Mouse (Mus musculus) lung, adult 2 months (tissue): ENCODE measurements around the gene Tmem211. TPM values are rescaled to one million over a fixed set of nuclear protein-coding genes. Genes with fewer than 3 reads are reported as not detected.

Experiments
- DNase-seq: peaks from one replicate; pipeline ENCODE4 v3.0.0; 2022
- H3K4me1 ChIP-seq: fragments of 200-500 bp; 2 replicates; pipeline ENCODE4 v1.6.1; 2011; ENCODE audit warnings: low read length; ENCODE audit not compliant: control insufficient read depth, insufficient read depth
- H3K4me3 ChIP-seq: fragments of 200-500 bp; replicated peaks from 2 replicates; pipeline ENCODE3; 2011; ENCODE audit warnings: low read depth, mild to moderate bottlenecking, control low read depth, low read length; ENCODE audit errors: extremely low read depth
- CTCF ChIP-seq: fragments of 200-500 bp; IDR thresholded peaks from 2 replicates; pipeline ENCODE4 v1.5.1; 2011; ENCODE audit warnings: mild to moderate bottlenecking, low read length, control low read depth; ENCODE audit not compliant: insufficient read depth
- POLR2A ChIP-seq: fragments of 200-500 bp; IDR thresholded peaks from 2 replicates; pipeline ENCODE4 v1.6.1; 2011; ENCODE audit warnings: low read depth, mild to moderate bottlenecking, control low read depth, low read length, borderline replicate concordance; ENCODE audit errors: extremely low read depth
- WGBS: fragments of 180-500 bp; shearing (Covaris S2); methylation state at CpG from one replicate; pipeline ENCODE4 v1.1.7; 2018; 5-methylcytosine and 5-hydroxymethylcytosine counted together
- polyA plus RNA-seq: library from polyadenylated mRNA; depleted of rRNA; stranded (reverse); fragments of >200 nt; gene quantifications from 2 replicates; pipeline ENCODE4 v1.2.3, GENCODE M21; 2012

Tmem211 gene
- polyA plus RNA-seq, 1 experiment, result 0.08 TPM

GRCm38 (mm10) chr5:113195907-113196306, 30.8 kb upstream of the Tmem211 start:
- Histone ChIP-seq H3K4me1 (peaks cover 11% of the 10 kb centered on the region), H3K4me3 (no peak overlapping the region)
- TF ChIP-seq POLR2A (no peak), CTCF (no peak)
- DNase-seq, result no peak
- WGBS, result 95% methylated on average over 6 of the region's 6 CpGs

GRCm38 (mm10) chr5:113196916-113197794, 29.6 kb upstream of the Tmem211 start:
- Histone ChIP-seq H3K4me1 (peaks cover 11% of the 10 kb centered on the region), H3K4me3 (no peak overlapping the region)
- DNase-seq, result no peak
- WGBS, result 42% methylated on average over 9 of the region's 9 CpGs
- TF ChIP-seq CTCF (no peak), POLR2A (no peak)

GRCm38 (mm10) chr5:113199126-113199771, 27.5 kb upstream of the Tmem211 start:
- DNase-seq, result no peak
- Histone ChIP-seq H3K4me1 (peaks cover 11% of the 10 kb centered on the region), H3K4me3 (no peak overlapping the region)
- WGBS, result 38% methylated on average over 8 of the region's 8 CpGs
- TF ChIP-seq CTCF, result no peak
- no peak for TF ChIP-seq POLR2A

- Histone ChIP-seq H3K4me1 (peaks cover 11% of the 10 kb centered on the region), H3K4me3 (no peak overlapping the region)
- 73% methylated on average over 10 of the region's 10 CpGs for WGBS
- TF ChIP-seq CTCF (no peak), POLR2A (no peak)
- no peak for DNase-seq
Observed at GRCm38 (mm10) chr5:113199772-113200134, 27.0 kb upstream of the Tmem211 start.

GRCm38 (mm10) chr5:113204193-113204592, 22.5 kb upstream of the Tmem211 start:
- DNase-seq, result no peak
- TF ChIP-seq CTCF, result no peak
- no peak for TF ChIP-seq POLR2A
- Histone ChIP-seq H3K4me1 (peaks cover 11% of the 10 kb centered on the region), H3K4me3 (no peak overlapping the region)
- 74% methylated on average over 9 of the region's 9 CpGs for WGBS

GRCm38 (mm10) chr5:113206670-113207352, 19.9 kb upstream of the Tmem211 start:
- no peak for DNase-seq
- Histone ChIP-seq H3K4me3 (no peak overlapping the region), H3K4me1 (peaks cover 26% of the 10 kb centered on the region)
- 23% methylated on average over 9 of the region's 9 CpGs for WGBS
- TF ChIP-seq POLR2A (no peak), CTCF (no peak)

- Histone ChIP-seq H3K4me1 (peaks cover 35% of the 10 kb centered on the region), H3K4me3 (no peak overlapping the region)
- 16% methylated on average over 4 of the region's 4 CpGs for WGBS
- DNase-seq, result peak; percentile 41
- no peak for TF ChIP-seq POLR2A
- TF ChIP-seq CTCF, result no peak
Observed at GRCm38 (mm10) chr5:113208048-113208447, 18.7 kb upstream of the Tmem211 start.

- WGBS, result 27% methylated on average over 11 of the region's 11 CpGs
- Histone ChIP-seq H3K4me3 (no peak overlapping the region), H3K4me1 (peaks cover 35% of the 10 kb centered on the region)
- DNase-seq, result peak; percentile 49
- TF ChIP-seq POLR2A (no peak), CTCF (no peak)
Observed at GRCm38 (mm10) chr5:113208622-113209400, 17.9 kb upstream of the Tmem211 start.

GRCm38 (mm10) chr5:113209401-113209750, 17.3 kb upstream of the Tmem211 start:
- Histone ChIP-seq H3K4me3 (no peak overlapping the region), H3K4me1 (peaks cover 39% of the 10 kb centered on the region)
- peak; percentile 22; the same call in 1 of the 2 replicates for TF ChIP-seq POLR2A
- no peak for TF ChIP-seq CTCF
- DNase-seq, result no peak
- WGBS, result 35% methylated on average over 11 of the region's 11 CpGs
